Mouse (Mus musculus): ENCODE measurements at regions not wholly inside any gene's neighbourhood (a gene's known extent, or its start where the extent isn't known, plus 50 kb on each side); places are given as distances from the start of the nearest gene placed in this dataset.
"Not testable (repeated sequence)": the region's sequence is repeated elsewhere in the genome, so short reads cannot be mapped to it uniquely, and the experiment has no call there.

DNA sequence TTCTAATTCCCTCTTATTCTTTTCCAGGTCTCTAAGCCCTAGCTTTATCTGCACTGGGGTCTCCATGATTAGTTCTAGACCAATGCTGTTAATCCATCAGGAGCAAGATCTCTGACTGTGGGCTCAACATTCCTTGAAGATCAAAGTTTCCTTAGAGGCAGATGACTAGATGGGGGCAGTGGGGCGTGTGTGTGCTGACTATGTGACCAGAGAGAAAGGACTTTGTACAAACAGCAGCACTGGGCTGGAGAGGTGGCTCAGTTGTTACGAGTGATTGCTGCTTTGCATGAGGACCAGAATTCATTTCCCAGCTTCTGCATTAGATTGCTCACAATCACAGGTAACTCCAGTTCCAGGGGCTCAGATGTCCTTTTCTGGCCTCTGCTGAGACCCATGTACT is 250.1 kb upstream of the Zfp930 start:
- DNase-seq, result peak; percentile 6 to 48

GRCm38 (mm10) chr8:68961981-68962380 is 246.9 kb upstream of the Zfp930 start:
- no peak for DNase-seq

DNA sequence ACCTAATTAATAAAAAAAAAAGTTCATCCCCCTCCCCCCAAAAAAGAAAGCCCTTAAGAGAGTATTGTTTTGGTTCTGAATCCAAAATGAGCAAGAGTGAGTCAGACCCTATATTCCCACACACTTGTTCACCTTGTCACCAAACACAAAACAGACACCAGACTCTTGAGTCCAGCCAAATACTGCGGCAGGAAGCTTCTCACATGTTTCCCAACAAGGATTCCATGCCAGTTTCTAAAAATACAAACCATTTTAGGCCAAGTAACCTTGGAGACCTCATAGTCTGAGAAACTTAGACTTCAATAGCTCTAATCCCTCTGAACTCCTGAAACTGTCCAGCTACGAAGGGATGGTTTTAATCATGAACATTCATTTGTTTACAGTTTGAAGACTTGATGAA is 233.1 kb upstream of the Zfp930 start:
- no peak for DNase-seq

GRCm38 (mm10) chr8:68977159-68977558 is 231.7 kb upstream of the Zfp930 start:
- DNase-seq, result no peak

DNA sequence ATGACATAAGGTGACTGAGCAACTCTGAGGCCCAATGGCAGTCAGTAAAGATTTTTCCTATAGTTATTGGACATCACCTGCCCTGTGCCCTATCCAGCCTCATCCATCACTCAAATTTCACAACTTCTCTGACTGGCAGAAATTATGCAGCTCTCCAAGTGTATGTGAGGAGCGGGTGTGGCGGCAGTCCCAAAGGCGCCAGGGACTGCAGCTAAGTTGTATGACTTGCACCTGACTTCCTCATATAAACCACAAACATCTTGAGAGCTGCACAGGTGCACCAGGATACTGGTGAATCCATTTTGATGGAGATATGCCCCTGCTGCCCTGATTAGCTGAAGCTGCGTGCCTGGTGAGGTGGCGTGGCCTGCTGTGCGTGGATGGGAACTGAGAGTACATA is 225.7 kb upstream of the Zfp930 start:
- DNase-seq, result not testable (repeated sequence)

GRCm38 (mm10) chr8:68983691-68984090 is 225.1 kb upstream of the Zfp930 start:
- DNase-seq, result no peak

- DNase-seq, result no peak
Measured at GRCm38 (mm10) chr8:68984487-68984886, 224.4 kb upstream of the Zfp930 start.

GRCm38 (mm10) chr8:68986425-68986824 is 222.4 kb upstream of the Zfp930 start:
- no peak for DNase-seq

All from kidney, postnatal 25 days (tissue).